Mouse (Mus musculus): ENCODE data around the gene Ccr4.
"Not testable (repeated sequence)": the region's sequence is repeated elsewhere in the genome, so short reads cannot be mapped to it uniquely, and the experiment has no call there.

Ccr4 gene

GRCm38 (mm10) chr9:114522501-114522900 is 17.8 kb upstream of the Ccr4 start:
- DNase-seq (ENCODE audit: low spot score), result no peak

GRCm38 (mm10) chr9:114522041-114522440 is 17.3 kb upstream of the Ccr4 start:
- DNase-seq (ENCODE audit: low spot score), result no peak

GRCm38 (mm10) chr9:114520529-114520928 is 15.8 kb upstream of the Ccr4 start:
- not testable (repeated sequence) for DNase-seq (ENCODE audit: low spot score)

GRCm38 (mm10) chr9:114518812-114519477 is 14.2 kb upstream of the Ccr4 start:
- no peak for DNase-seq (ENCODE audit: low spot score)

GRCm38 (mm10) chr9:114517924-114518497 is 13.3 kb upstream of the Ccr4 start:
- DNase-seq (ENCODE audit: low spot score), result no peak

GRCm38 (mm10) chr9:114515364-114515763 is 10.6 kb upstream of the Ccr4 start, which contains the start of gene C130032M10Rik:
TSS of gene C130032M10Rik (plus strand) at chr9:114515697.
- DNase-seq (ENCODE audit: low spot score), result no peak

- DNase-seq (ENCODE audit: low spot score), result no peak
Measured at GRCm38 (mm10) chr9:114512831-114513230, 8.1 kb upstream of the Ccr4 start.

GRCm38 (mm10) chr9:114509785-114510184 is 5.1 kb upstream of the Ccr4 start:
- no peak for DNase-seq (ENCODE audit: low spot score)

GRCm38 (mm10) chr9:114507421-114507820 is 2.7 kb upstream of the Ccr4 start:
- no peak for DNase-seq (ENCODE audit: low spot score)

- no peak for DNase-seq (ENCODE audit: low spot score)
Measured at GRCm38 (mm10) chr9:114506564-114506963, 1.8 kb upstream of the Ccr4 start.

- no peak for DNase-seq (ENCODE audit: low spot score)
Measured at GRCm38 (mm10) chr9:114502711-114503427, 1.8 kb downstream of the Ccr4 start.

GRCm38 (mm10) chr9:114501913-114502312 is 2.8 kb downstream of the Ccr4 start:
- DNase-seq (ENCODE audit: low spot score), result no peak

- no peak for DNase-seq (ENCODE audit: low spot score)
Measured at GRCm38 (mm10) chr9:114501111-114501510, 3.6 kb downstream of the Ccr4 start.

- peak; percentile 42 for DNase-seq (ENCODE audit: low spot score)
Measured at GRCm38 (mm10) chr9:114499783-114500515, 4.8 kb downstream of the Ccr4 start.

- peak; percentile 88 for DNase-seq (ENCODE audit: low spot score)
Measured at GRCm38 (mm10) chr9:114498218-114498617, 6.5 kb downstream of the Ccr4 start.

GRCm38 (mm10) chr9:114496469-114496868 is 8.2 kb downstream of the Ccr4 start:
- DNase-seq (ENCODE audit: low spot score), result no peak

GRCm38 (mm10) chr9:114487481-114488258 is 17.0 kb downstream of the Ccr4 start:
- no peak for DNase-seq (ENCODE audit: low spot score)

- no peak for DNase-seq (ENCODE audit: low spot score)
Measured at GRCm38 (mm10) chr9:114486808-114487207, 17.9 kb downstream of the Ccr4 start.

GRCm38 (mm10) chr9:114484771-114485170 is 19.9 kb downstream of the Ccr4 start:
- no peak for DNase-seq (ENCODE audit: low spot score)

- DNase-seq (ENCODE audit: low spot score), result no peak
Measured at GRCm38 (mm10) chr9:114480940-114481339, 23.8 kb downstream of the Ccr4 start.

GRCm38 (mm10) chr9:114477019-114477418 is 27.7 kb downstream of the Ccr4 start:
- no peak for DNase-seq (ENCODE audit: low spot score)

GRCm38 (mm10) chr9:114471892-114472291 is 32.8 kb downstream of the Ccr4 start:
- no peak for DNase-seq (ENCODE audit: low spot score)

Measured in ovary, postnatal 14 days (tissue).